Comparison of ENCODE assay signal across 8 mouse cellular contexts in the genomic region with DNA sequence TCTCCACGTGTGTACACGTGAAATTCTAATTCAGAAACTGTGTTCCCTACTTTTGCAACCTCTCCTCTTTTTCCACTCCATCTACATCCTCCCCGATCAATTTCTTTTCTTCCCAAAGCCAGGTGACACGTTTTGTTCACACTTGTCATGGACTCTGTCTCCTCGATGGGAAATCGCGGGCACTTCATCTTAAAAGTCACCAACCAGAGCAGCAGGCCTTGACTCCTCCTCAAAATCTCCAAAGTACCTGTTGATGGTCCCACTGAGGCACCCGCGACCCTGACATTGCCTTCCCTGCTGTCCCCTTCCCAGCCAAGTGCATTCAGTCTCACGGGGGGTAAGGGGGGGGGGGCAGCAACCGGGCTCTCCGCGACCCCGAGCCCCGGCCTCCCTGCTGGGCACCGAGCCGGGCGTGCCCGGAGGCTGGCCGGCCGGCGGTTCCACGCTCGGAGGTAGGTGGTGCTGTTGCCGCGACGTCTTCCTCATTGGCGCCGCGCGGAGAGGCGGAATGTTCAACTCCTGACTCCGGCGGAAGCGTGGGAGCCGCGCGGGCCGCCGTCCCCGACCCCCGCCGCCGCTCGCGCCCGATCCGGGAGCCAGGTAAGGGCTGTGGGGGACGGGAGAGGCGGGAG. TPM values are rescaled to one million over a fixed set of nuclear protein-coding genes. Genes with fewer than 3 reads are reported as not detected.
A peak's percentile ranks its signal among the peaks of the same experiment; 100 is the strongest.
DNase-seq lines count a peak whose midpoint lies in the region; ATAC-seq and TF ChIP-seq lines count a peak whose summit lies in the region.

A gene (plus strand): TSS at position 382 of the 632 bp plus-strand sequence.

- peaks cover 32% of the 10 kb centered on the region for H3K79me3 ChIP-seq in C2C12 (ENCODE audit: low read depth)

- H3K4me2 ChIP-seq in heart, embryonic 12.5 days, result peak within 1 kb of the TSS; percentile 71
- peak within 1 kb of the TSS; percentile 77 for H3K4me2 ChIP-seq in kidney, embryonic 16.5 days (replicated peaks; ENCODE audit: low read depth, low read length)
- peak within 1 kb of the TSS; percentile 82 for H3K4me2 ChIP-seq in liver, embryonic 13.5 days

- TF ChIP-seq POLR2A in embryonic fibroblast, embryonic 13.5 days (IDR thresholded peaks at IDR 0.05; ENCODE audit: low read depth, low read length), result peak; percentile 31

- H3K79me2 ChIP-seq in C2C12 (ENCODE audit: control insufficient read depth, insufficient read depth), result peaks cover 42% of the 10 kb centered on the region

- H3K4me1 ChIP-seq in embryonic fibroblast, embryonic 13.5 days (ENCODE audit: control insufficient read depth, insufficient read depth, low read length), result peaks cover 15% of the 10 kb centered on the region
- H3K4me1 ChIP-seq in heart, embryonic 12.5 days (replicated peaks), result peaks cover 44% of the 10 kb centered on the region
- 0 out of 2 replicates have a peak, but pooled peaks cover 4% of the 10 kb centered on the region for H3K4me1 ChIP-seq in kidney, embryonic 16.5 days (ENCODE audit: insufficient read depth, low read length)
- peaks cover 21% of the 10 kb centered on the region for H3K4me1 ChIP-seq in liver, embryonic 13.5 days (replicated peaks)

- WGBS in heart, embryonic 12.5 days, result 1% methylated on average over 49 of the region's 50 CpGs
- 3% methylated on average over 39 of the region's 50 CpGs for WGBS in kidney, embryonic 16.5 days
- 3% methylated on average over 47 of the region's 50 CpGs for WGBS in liver, embryonic 13.5 days (ENCODE audit: insufficient replicate concordance)

- peak; percentile 85 for ATAC-seq in heart, embryonic 12.5 days (ENCODE audit: insufficient number of reproducible peaks, low FRiP score)
- ATAC-seq in kidney, embryonic 16.5 days (ENCODE audit: low FRiP score, low TSS enrichment), result peak; percentile 90
- ATAC-seq in liver, embryonic 13.5 days (ENCODE audit: low read depth), result peak; percentile 77

- H3K9ac ChIP-seq in heart, embryonic 12.5 days, result peak within 1 kb of the TSS; percentile 96
- H3K9ac ChIP-seq in kidney, embryonic 16.5 days (replicated peaks; ENCODE audit: low read length), result peak within 1 kb of the TSS; percentile 94
- H3K9ac ChIP-seq in liver, embryonic 13.5 days, result peak within 1 kb of the TSS; percentile 93

- no peaks in the 10 kb centered on the region for H3K27me3 ChIP-seq in C2C12 (ENCODE audit: control insufficient read depth, insufficient read depth, insufficient read length)
- no peaks in the 10 kb centered on the region for H3K27me3 ChIP-seq in heart, embryonic 12.5 days (replicated peaks)
- H3K27me3 ChIP-seq in kidney, embryonic 16.5 days (ENCODE audit: insufficient read depth, low read length), result no peaks in the 10 kb centered on the region
- 0 out of 2 replicates have a peak, but pooled peaks cover 3% of the 10 kb centered on the region for H3K27me3 ChIP-seq in liver, embryonic 13.5 days

- H3K36me3 ChIP-seq in C2C12 (ENCODE audit: control insufficient read depth, insufficient read depth), result peaks cover 7% of the 10 kb centered on the region
- no peaks in the 10 kb centered on the region for H3K36me3 ChIP-seq in heart, embryonic 12.5 days
- H3K36me3 ChIP-seq in kidney, embryonic 16.5 days (ENCODE audit: insufficient read depth, low read length), result no peaks in the 10 kb centered on the region
- 0 out of 2 replicates have a peak, but pooled peaks cover 3% of the 10 kb centered on the region for H3K36me3 ChIP-seq in liver, embryonic 13.5 days

- peak within 1 kb of the TSS; percentile 90 for H3ac ChIP-seq in C2C12 (ENCODE audit: control insufficient read depth, insufficient read length, low read depth)

- peak; percentile 70 for TF ChIP-seq CTCF in C2C12 (IDR thresholded peaks at IDR 0.05; ENCODE audit: control insufficient read depth, insufficient read depth, insufficient read length)
- peak; percentile 24; the same call in 1 of the 2 replicates for TF ChIP-seq CTCF in embryonic fibroblast, embryonic 13.5 days (IDR thresholded peaks at IDR 0.05; ENCODE audit: borderline replicate concordance, insufficient read depth, low read length)

- H3K4me3 ChIP-seq in C2C12 (ENCODE audit: insufficient read depth, poor library complexity, severe bottlenecking), result peak within 1 kb of the TSS; percentile 71
- H3K4me3 ChIP-seq in embryonic fibroblast, embryonic 13.5 days (ENCODE audit: insufficient read depth, low read length), result peak within 1 kb of the TSS; percentile 98
- H3K4me3 ChIP-seq in heart, embryonic 12.5 days, result peak within 1 kb of the TSS; percentile 90
- H3K4me3 ChIP-seq in kidney, embryonic 16.5 days (ENCODE audit: low read length), result peak within 1 kb of the TSS; percentile 86
- peak within 1 kb of the TSS; percentile 87 for H3K4me3 ChIP-seq in liver, embryonic 13.5 days (replicated peaks)

- no peaks in the 10 kb centered on the region for H3K9me3 ChIP-seq in heart, embryonic 12.5 days (replicated peaks)
- no peaks in the 10 kb centered on the region for H3K9me3 ChIP-seq in kidney, embryonic 16.5 days (ENCODE audit: low read length)
- no peaks in the 10 kb centered on the region for H3K9me3 ChIP-seq in liver, embryonic 13.5 days (replicated peaks)

- peak; percentile 82 to 88 for DNase-seq in adrenal gland, postnatal 36 days
- peak; percentile 58 for DNase-seq in liver, embryonic 13.5 days
- peak; percentile 46 for DNase-seq in naive thymus-derived CD4-positive, alpha-beta T cell, adult 2 months (ENCODE audit: low read depth)
- DNase-seq in thymus, adult 18-20 months, result peak; percentile 29 to 31

- H3K27ac ChIP-seq in embryonic fibroblast, embryonic 13.5 days (ENCODE audit: insufficient read depth, low read length), result peak within 1 kb of the TSS; percentile 92
- peak within 1 kb of the TSS; percentile 92 for H3K27ac ChIP-seq in heart, embryonic 12.5 days (ENCODE audit: poor library complexity, severe bottlenecking)
- H3K27ac ChIP-seq in kidney, embryonic 16.5 days (ENCODE audit: low read length), result peak within 1 kb of the TSS; percentile 31; the same call in 1 of the 2 replicates
- H3K27ac ChIP-seq in liver, embryonic 13.5 days, result peak within 1 kb of the TSS; percentile 68

TF ChIP-seq in C2C12, 6 proteins besides CTCF, POLR2A, EP300 and RAD21:
- TF ChIP-seq MYOD1 (IDR thresholded peaks at IDR 0.05; ENCODE audit: control insufficient read depth, insufficient read length, low read depth), result no peak
- no peak for TF ChIP-seq FOSL1 (IDR thresholded peaks at IDR 0.05; ENCODE audit: insufficient read depth, low read length, poor library complexity, severe bottlenecking)
- no peak for TF ChIP-seq CEBPB (IDR thresholded peaks at IDR 0.05; ENCODE audit: low read depth)
- TF ChIP-seq MAX (IDR thresholded peaks at IDR 0.05), result no peak
- TF ChIP-seq USF1 (IDR thresholded peaks at IDR 0.05; ENCODE audit: low read depth), result no peak
- no peak for TF ChIP-seq MYOG (IDR thresholded peaks at IDR 0.05; ENCODE audit: control insufficient read depth, extremely low read depth, insufficient read length)

RNA-seq across cellular contexts. Expression of the gene that starts here (rescaled TPM):
- polyA plus RNA-seq in C2C12 (2012; fragmentation: generic; extraction: Trizol), result 19.5 TPM
- 10 to 100 TPM; 26.1 to 30.4 TPM for total RNA-seq in adrenal gland, postnatal 36 days (2021)
- 103 and 118 TPM in 2 replicates for polyA plus RNA-seq in embryonic fibroblast, embryonic 13.5 days (2011; ENCODE audit: insufficient read length, low read depth, missing spikeins)
- 77.2 and 81.3 TPM in 2 replicates for polyA plus RNA-seq in heart, embryonic 12.5 days (2016; fragmentation: Nextera tagmentation; extraction: Ambion mirVana)
- polyA plus RNA-seq in kidney, embryonic 16.5 days (2015; fragmentation: Nextera tagmentation; extraction: Ambion mirVana), result 13.9 and 14.0 TPM in 2 replicates
- polyA plus RNA-seq in liver, embryonic 13.5 days (2015; fragmentation: Nextera tagmentation; extraction: Ambion mirVana), result 6.8 and 8.7 TPM in 2 replicates

Comparison
In these comparisons a context has a peak if more than half of its experiments do, and no peak if none do; other contexts are left out.
1. Peak in every context shown above with its lines: DNase-seq, ATAC-seq, H3K4me3 ChIP-seq and H3K27ac ChIP-seq.
2. DNase-seq: peak in every context shown above with its lines; median percentile 85 in adrenal gland, postnatal 36 days; 58 in liver, embryonic 13.5 days; 46 in naive thymus-derived CD4-positive, alpha-beta T cell, adult 2 months; 30 in thymus, adult 18-20 months.
3. H3K27ac ChIP-seq: peak in every context shown above with its lines; median percentile 92 in embryonic fibroblast, embryonic 13.5 days; 92 in heart, embryonic 12.5 days; 68 in liver, embryonic 13.5 days; 31 in kidney, embryonic 16.5 days.